ENCODE assay signal across 14 mouse cellular contexts in genomic region chr6:128058570-128058969, GRCm38 (mm10).
DNase-seq lines count a peak whose midpoint lies in the region; ATAC-seq lines count a peak whose summit lies in the region.
"Had no signal": no experiment of that assay in that cellular context is flagged by ENCODE, and none has a peak within 500 bp of the region (broad histone marks: within the 10 kb centered on the region; RNA-seq: fewer than 3 reads in every experiment).

No protein-coding gene starts in this region.

- no peak for ATAC-seq in forebrain, embryonic 14.5 days
- no peak for ATAC-seq in limb, embryonic 13.5 days (ENCODE audit: low FRiP score, low read depth)
- ATAC-seq: CD4-positive, CD25-positive, alpha-beta regulatory T cell, adult 4 months had no signal

- H3K4me2 ChIP-seq in forebrain, embryonic 14.5 days (ENCODE audit: low read length): no peak overlapping the region
- H3K4me2 ChIP-seq in limb, embryonic 13.5 days (replicated peaks): no peak overlapping the region
- H3K4me2 ChIP-seq: heart, embryonic 15.5 days had no signal

- peak overlapping the region; percentile 4; the same call in 1 of the 2 replicates for H3K27ac ChIP-seq in forebrain, embryonic 14.5 days (ENCODE audit: low read depth, low read length)
- no peak overlapping the region for H3K27ac ChIP-seq in limb, embryonic 13.5 days
- H3K27ac ChIP-seq in heart, embryonic 10.5 days: no peak overlapping the region
- H3K27ac ChIP-seq: heart, embryonic 15.5 days; liver, embryonic 14.5 days had no signal

- H3K27me3 ChIP-seq in forebrain, embryonic 14.5 days (replicated peaks; ENCODE audit: control insufficient read depth, insufficient read depth, low read length): no peaks in the 10 kb centered on the region
- H3K27me3 ChIP-seq in limb, embryonic 13.5 days: no peaks in the 10 kb centered on the region
- no peaks in the 10 kb centered on the region for H3K27me3 ChIP-seq in heart, embryonic 10.5 days (ENCODE audit: insufficient read depth, poor library complexity, severe bottlenecking)
- H3K27me3 ChIP-seq: heart, embryonic 15.5 days had no signal

- WGBS in forebrain, embryonic 14.5 days: 38% methylated on average over 9 of the region's 9 CpGs
- 16% methylated on average over 9 of the region's 9 CpGs for WGBS in limb, embryonic 13.5 days
- WGBS in heart, embryonic 10.5 days: 46% methylated on average over 9 of the region's 9 CpGs

- peak overlapping the region; percentile 29; the same call in 1 of the 2 replicates for H3K9ac ChIP-seq in forebrain, embryonic 14.5 days (ENCODE audit: low read length)
- 0 out of 2 replicates have a peak overlapping the region, but pooled peaks have one; percentile 48 for H3K9ac ChIP-seq in limb, embryonic 13.5 days
- H3K9ac ChIP-seq: heart, embryonic 15.5 days; liver, embryonic 14.5 days had no signal

- H3K4me3 ChIP-seq in forebrain, embryonic 14.5 days (ENCODE audit: low read depth, low read length): no peak overlapping the region
- H3K4me3 ChIP-seq in limb, embryonic 13.5 days: no peak overlapping the region
- H3K4me3 ChIP-seq in heart, embryonic 10.5 days: no peak overlapping the region
- H3K4me3 ChIP-seq: heart, embryonic 15.5 days had no signal

- H3K4me1 ChIP-seq in forebrain, embryonic 14.5 days (ENCODE audit: control insufficient read depth, insufficient read depth, low read length): no peaks in the 10 kb centered on the region
- peaks cover 25% of the 10 kb centered on the region for H3K4me1 ChIP-seq in limb, embryonic 13.5 days
- H3K4me1 ChIP-seq in heart, embryonic 10.5 days: peaks cover 68% of the 10 kb centered on the region

- DNase-seq in right cerebral cortex, adult 2 months (ENCODE audit: low spot score in 2 of 2): peak; percentile 20 to 27
- DNase-seq in right cerebral cortex, postnatal 25 days: no peak
- DNase-seq in forebrain, embryonic 14.5 days (ENCODE audit: low spot score): no peak
- DNase-seq in gastrocnemius, adult 8-10 months (ENCODE audit: low spot score in 2 of 2): no peak
- DNase-seq in lung, postnatal 4 days: no peak
- DNase-seq in adrenal gland, postnatal 10 days: no peak
- DNase-seq in heart, embryonic 10.5 days (ENCODE audit: low spot score): no peak
- DNase-seq: gastrocnemius, postnatal 36 days; kidney, postnatal 14 days; lung, postnatal 14 days had no signal

- H3K9me3 ChIP-seq in forebrain, embryonic 14.5 days (replicated peaks; ENCODE audit: control insufficient read depth, low read length): no peaks in the 10 kb centered on the region
- H3K9me3 ChIP-seq in limb, embryonic 13.5 days: no peaks in the 10 kb centered on the region
- no peaks in the 10 kb centered on the region for H3K9me3 ChIP-seq in heart, embryonic 10.5 days
- H3K9me3 ChIP-seq: heart, embryonic 15.5 days had no signal

- H3K36me3 ChIP-seq in forebrain, embryonic 14.5 days (ENCODE audit: control insufficient read depth, insufficient read depth, low read length): no peaks in the 10 kb centered on the region
- peaks cover 12% of the 10 kb centered on the region; the same call in 1 of the 2 replicates for H3K36me3 ChIP-seq in limb, embryonic 13.5 days
- peaks cover 18% of the 10 kb centered on the region for H3K36me3 ChIP-seq in heart, embryonic 10.5 days
- H3K36me3 ChIP-seq: heart, embryonic 15.5 days had no signal

Comparison
In these comparisons a context has a peak if more than half of its experiments do, and no peak if none do; other contexts are left out.
1. DNase-seq: peak in right cerebral cortex, adult 2 months (2 of 2); none in right cerebral cortex, postnatal 25 days (single experiment), forebrain, embryonic 14.5 days (single experiment), gastrocnemius, adult 8-10 months (0 of 2), lung, postnatal 4 days (0 of 2), adrenal gland, postnatal 10 days (single experiment) and heart, embryonic 10.5 days (single experiment).